Mouse (Mus musculus) Muller cell, postnatal 12 days (primary cell): Measurements from ENCODE around the gene Cdk5rap3.

ENCODE experiments used
- DNase-seq: peaks from one replicate; pipeline ENCODE4 v3.0.0-alpha.2; 2015; ENCODE audit errors: inconsistent ontology term

Cdk5rap3 gene

DNA sequence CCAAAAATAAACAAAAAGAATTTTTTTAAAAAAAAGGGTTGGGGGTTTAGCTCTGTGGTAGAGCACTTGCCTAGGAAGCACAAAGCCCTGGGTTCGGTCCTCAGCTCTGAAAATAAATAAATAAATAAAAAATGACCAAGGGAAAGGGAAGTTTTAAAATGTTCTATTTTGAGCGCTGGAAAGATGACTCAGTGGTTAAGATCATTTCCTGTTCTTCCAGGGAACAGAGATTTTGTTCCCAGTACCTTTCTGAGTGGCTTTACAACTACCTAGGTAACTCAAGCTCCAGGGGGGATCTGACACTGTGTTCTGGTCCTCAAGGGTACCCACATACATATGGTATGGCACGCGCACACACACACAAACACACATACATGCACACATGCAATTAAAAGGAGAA is 20.4 kb downstream of the Cdk5rap3 start:
- no peak for DNase-seq

DNA sequence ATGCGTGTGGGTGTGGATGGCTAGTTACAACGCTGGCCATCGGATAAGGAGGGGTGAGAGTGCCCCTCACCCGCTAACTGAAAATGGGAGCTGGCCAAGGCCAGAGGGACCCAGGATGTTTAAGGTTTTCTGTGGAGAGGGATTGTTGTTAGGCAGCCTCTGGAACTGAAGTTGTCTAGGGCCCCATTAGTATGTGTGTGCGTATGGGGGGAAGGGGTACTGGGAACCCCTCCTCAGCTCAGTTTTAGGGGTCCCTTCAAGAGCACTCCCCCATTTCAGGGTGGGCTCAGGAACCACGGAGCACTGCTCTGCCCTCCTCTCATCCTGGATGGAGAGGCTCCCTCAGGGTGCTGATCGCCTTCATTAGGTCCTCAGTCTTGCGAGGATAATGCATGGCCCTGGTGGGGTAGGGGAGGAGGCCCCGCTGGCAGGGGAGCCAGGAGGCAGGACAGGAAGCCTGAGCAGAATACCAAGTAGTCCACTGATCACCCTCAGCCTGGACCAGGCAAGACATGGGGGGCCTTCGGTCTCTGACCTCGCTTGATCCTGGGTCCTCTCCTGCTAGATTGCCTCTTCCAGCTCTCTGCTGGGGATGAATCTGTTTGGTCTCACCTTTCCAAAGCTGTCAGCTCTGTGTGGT is 23.0 kb downstream of the Cdk5rap3 start:
- no peak for DNase-seq

- no peak for DNase-seq
These were observed 24.3 kb downstream of the Cdk5rap3 start for GRCm38 (mm10) chr11:96891784-96892527.

- no peak for DNase-seq
These were observed 29.3 kb downstream of the Cdk5rap3 start for GRCm38 (mm10) chr11:96886942-96887546.

DNA sequence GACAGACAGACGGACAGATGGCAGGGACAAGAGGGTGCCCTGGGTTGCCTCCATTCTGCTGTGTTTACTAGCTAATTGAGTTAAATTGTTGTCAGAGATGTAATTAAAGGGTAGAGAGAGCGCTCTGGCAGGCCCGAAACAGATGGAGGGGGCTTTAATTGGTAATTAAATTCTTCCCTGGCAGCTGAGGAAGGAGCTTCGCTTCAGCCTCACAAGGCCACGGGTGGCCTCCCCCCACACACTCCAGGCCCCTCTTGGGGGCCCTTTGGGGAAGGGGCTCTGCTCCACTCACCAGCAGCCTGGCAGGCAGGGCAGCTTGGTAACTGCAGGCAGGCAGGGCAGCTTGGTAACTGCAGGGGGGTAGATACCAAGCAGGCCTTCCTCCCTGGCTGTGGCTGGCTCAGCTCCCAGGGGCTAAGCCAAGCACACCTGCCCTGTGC is 30.4 kb downstream of the Cdk5rap3 start:
- no peak for DNase-seq

DNA sequence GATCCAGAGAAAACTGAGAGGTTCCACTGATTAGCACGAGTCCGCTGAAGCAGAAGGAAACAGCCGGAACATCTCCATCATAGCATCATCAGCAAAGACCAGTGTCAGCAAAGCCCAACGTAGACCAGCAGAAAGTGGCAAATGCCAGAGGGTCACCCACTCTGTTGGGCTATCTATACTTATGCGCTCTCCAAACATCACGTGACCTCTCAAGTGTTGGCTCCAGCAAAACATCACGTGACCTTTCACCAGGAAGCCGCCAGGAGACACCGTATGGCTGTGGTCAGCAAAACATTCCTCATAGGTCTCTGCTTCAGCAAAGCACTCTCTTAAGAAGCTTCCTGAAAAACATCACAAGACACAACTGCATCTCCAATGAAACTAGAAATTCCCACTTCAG is 36.0 kb downstream of the Cdk5rap3 start:
- DNase-seq = no peak

- DNase-seq = no peak
These were observed 36.9 kb downstream of the Cdk5rap3 start for GRCm38 (mm10) chr11:96879359-96879758.

GRCm38 (mm10) chr11:96878715-96879114 is 37.6 kb downstream of the Cdk5rap3 start:
- DNase-seq = no peak

- DNase-seq = no peak
These were observed 39.2 kb downstream of the Cdk5rap3 start for GRCm38 (mm10) chr11:96877071-96877470.

- no peak for DNase-seq
These were observed 39.8 kb downstream of the Cdk5rap3 start for GRCm38 (mm10) chr11:96876300-96877040.

DNA sequence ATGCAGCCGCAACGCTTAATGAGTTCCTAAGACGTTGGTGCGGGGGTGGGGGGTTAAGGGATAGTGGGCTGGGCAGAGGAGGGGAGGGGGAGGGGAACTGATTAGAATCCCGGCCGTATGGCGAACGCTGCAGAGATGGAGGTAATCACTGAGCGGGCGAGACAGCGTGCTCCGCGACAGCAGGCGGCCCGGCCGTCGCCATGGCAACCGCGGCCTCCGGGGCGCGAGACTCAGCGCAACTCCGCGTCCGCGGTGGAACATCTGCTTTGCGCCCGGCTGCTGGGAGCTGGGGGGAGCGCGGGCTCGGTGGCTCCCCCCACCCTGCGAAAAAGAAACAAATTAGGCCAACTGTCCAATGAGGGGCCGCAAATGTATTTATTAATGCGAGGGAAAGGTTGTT is 40.6 kb downstream of the Cdk5rap3 start:
- peak; percentile 69 for DNase-seq

GRCm38 (mm10) chr11:96875270-96875669 is 41.0 kb downstream of the Cdk5rap3 start:
- no peak for DNase-seq

DNA sequence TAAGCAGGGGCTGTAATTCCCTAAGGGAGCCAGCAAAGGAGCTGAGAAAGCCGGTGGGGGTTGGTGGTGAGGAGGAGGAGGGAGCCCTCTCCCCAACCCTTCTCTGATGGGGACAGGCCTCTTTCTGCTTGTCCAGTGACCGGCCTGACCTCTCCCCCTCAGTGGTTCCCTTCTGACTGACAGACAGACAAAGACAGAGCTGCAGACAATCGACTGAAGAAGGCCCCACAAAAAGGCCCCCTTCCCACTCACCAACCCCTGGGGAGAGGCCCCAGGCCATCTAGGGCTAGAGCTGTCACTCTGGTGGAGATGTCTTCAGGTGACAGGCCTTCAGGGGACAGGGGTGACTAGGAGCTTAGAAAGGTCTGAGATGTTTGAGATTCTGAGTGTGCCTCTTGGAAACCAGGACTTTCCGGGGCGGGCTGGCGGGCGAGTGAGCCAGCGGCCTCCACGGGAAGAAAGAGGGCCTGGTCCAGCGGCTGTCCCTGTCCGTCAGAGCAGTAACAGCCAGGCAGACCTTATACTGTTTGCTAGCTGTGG is 42.6 kb downstream of the Cdk5rap3 start:
- DNase-seq = no peak

DNA sequence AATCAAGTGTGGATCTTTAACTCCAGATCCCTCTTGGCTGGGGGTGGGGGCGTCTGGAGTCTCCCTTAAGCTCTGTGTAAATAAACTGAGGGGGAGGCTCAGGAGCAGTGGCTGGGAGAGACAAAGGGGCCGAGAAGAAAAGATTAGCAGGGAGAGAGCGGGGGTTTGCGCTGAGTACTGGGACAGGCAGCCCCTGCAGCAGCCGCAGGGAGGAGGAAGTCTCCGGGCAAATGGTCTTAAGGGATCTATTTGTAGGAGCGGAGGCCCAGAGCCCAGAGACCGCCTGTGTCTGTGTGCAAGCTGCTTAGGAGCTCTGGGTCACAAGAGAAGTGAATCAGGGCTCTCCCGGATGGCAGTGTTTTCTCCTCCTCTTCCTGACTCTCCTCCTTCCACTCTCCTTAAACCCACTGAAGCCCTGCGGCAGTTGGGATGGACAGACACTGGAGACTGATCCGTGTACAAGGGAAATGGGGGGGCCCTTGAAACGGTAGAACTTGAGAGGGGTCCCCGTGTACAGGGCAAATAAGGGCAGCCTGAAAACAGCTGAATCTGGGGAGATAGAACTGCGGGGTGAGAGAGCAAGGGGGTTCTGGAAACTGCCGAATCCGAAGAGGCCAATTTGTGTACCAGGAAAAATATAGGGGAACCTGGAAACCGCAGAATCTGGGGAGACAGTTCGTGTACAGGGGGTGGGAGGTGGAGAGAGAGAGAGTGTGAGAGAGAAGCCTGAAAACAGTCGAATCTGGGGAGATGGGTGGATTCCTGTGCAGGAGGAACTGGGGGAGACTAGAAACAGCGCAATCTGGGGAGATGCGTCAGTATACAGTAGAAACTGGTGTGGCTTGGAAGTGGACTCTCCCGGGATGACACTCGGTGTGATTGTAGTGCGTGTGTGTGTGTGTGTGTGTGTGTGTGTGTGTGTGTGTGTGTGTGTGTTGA is 43.6 kb downstream of the Cdk5rap3 start:
- no peak for DNase-seq

GRCm38 (mm10) chr11:96867149-96867548 is 49.1 kb downstream of the Cdk5rap3 start:
- peak; percentile 56 for DNase-seq

DNA sequence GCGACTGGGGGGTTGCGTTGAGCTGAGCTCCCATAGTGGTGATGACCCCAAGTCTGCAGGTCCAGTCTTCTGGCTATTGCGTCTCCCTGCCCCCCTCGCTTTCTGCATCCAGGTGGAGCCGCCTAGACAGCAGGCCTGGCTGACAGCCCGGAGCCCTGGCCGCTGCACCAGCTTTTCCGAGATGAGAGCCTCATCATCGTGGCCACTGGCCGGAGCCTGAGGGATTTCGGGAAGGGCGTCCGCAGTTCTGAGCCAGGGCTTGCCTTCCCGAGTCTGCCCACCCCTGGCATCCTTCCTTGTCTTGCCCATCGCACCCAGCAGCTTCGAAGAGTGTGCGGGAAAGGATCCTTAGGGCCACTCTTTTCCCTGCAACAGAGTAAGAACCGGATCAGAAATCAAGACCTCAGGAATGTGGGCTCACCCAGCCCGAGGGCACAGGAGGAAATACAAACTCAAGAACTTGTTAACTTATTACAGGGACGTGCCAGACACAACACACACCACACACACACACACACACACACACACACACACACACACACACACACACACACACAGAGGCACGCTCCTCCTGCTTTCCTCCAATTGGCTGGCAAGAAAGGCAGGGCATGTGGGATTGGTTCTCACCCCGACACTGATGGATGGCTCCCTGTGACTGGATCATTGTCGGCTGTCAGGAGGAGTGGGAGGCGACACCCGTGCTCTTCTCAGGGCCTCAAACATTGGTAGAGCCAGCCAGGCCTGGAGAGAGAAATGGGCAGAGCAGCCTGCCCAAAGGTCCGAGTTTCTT is 52.9 kb downstream of the Cdk5rap3 start:
- peak; percentile 87 for DNase-seq

- DNase-seq = peak; percentile 69
These were observed 53.8 kb downstream of the Cdk5rap3 start for GRCm38 (mm10) chr11:96862534-96862933.

DNA sequence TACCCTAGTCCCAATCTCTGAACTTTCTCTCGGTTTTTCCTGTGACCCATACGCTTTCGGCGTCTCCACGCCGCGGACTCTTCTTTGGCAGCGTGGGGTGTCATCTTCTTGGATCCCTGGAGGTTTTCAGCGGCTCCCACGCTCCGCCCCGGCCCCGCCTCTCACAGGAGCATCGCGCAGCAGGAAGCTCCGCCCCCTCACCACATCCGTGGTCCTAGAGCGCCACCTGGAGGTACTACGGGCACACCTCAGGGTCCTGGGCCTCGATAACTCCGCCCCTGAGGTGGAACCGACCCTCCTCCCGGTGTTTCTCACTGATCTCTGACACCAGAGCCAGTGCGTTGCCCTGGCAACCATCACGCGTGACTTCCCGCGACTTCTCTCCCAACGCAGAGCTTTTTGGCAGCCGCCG is 54.4 kb downstream of the Cdk5rap3 start:
- DNase-seq = peak; percentile 98

DNA sequence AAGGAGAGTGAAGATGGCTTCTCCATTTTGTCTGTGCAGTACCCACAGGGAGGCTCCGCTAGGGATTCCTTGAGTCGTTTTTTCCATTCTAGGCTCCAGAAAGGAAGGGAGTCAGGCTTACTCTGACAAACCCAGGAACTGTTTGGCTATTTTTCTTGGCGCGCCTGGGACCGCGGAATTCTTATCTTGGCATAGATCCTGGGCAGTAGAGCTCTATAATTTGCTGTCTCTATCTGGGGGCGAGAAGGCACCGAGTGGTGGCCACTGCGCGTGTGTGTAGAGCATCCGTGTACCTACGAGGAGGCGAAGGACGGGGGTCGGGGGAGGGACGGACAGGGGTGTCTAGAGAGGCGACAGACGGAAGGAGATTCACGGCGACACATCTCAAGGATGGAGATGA is 54.9 kb downstream of the Cdk5rap3 start:
- peak; percentile 95 for DNase-seq

GRCm38 (mm10) chr11:96860564-96860963 is 55.7 kb downstream of the Cdk5rap3 start:
- DNase-seq = peak; percentile 81
